Mouse (Mus musculus): ENCODE results near the gene Stk40.
"Not testable (repeated sequence)": the region's sequence is repeated elsewhere in the genome, so short reads cannot be mapped to it uniquely, and the experiment has no call there.

DNA sequence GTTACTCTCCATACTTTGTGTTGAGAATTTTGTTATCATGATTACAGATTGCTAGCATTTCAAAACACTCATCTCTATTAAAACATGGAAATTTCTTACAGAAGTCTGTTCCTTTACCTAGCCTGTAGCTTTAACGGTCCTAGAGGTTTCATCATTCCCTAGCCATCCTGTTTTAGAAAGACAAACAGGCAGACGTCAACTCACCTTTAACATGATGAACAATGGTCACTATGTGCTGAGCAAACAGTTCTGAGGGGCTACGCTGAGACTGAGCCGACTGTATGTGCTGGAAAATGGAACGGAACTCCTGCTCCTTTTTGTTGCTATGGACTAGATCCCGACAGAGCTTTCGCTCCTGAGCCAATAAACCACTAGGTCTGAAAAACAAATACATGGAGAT lies 72.2 kb downstream of the Stk40 start:
- TF ChIP-seq CTCF, POLR2A (IDR thresholded peaks at IDR 0.05; ENCODE audit: insufficient read depth, low read depth, low read length): not testable (repeated sequence)

Data from olfactory bulb, adult 2 months (tissue).